Mouse (Mus musculus) central nervous system, embryonic 14 days (tissue): ENCODE measurements around the gene Vmn2r-ps130. TPM values are rescaled to one million over a fixed set of nuclear protein-coding genes. Genes with fewer than 3 reads are reported as not detected.

Experiments used
- polyA plus RNA-seq: library from polyadenylated mRNA; depleted of rRNA; stranded (reverse); fragments of >200 nt; gene quantifications from 2 replicates; pipeline ENCODE4 v1.2.3, GENCODE M21; 2012; rRNA removed

The Vmn2r-ps130 gene
- not detected in 2 replicates for polyA plus RNA-seq

GRCm38 (mm10) chr17:23060866-23061265, at the start of gene Vmn2r-ps130:
TSS of gene Vmn2r-ps130 (plus strand) at chr17:23061166.

Other genes starting within 250 kb of the Vmn2r-ps130 start
- 11.8 and 12.8 TPM in 2 replicates for gene Zfp945, start 194.0 kb upstream of the Vmn2r-ps130 start, polyA plus RNA-seq
- gene Vmn2r113, start 118.2 kb upstream of the Vmn2r-ps130 start, polyA plus RNA-seq: not detected in 2 replicates
- gene Zfp40, start 132.1 kb downstream of the Vmn2r-ps130 start, polyA plus RNA-seq: 17.2 and 20.1 TPM in 2 replicates